Mouse (Mus musculus) MEL-GATA-1-ER (cell line): Measurements from ENCODE around the gene Lmcd1.

Experiments
- DNase-seq: peaks from one replicate; pipeline ENCODE4 v3.0.0-alpha.2; 2012; ENCODE audit warnings: low read depth; ENCODE audit errors: extremely low read depth

Lmcd1 gene

GRCm38 (mm10) chr6:112359341-112359740 lies 85.8 kb downstream of the Lmcd1 start:
- no peak for DNase-seq

- no peak for DNase-seq
Measured at GRCm38 (mm10) chr6:112360676-112361075, 87.1 kb downstream of the Lmcd1 start.

- DNase-seq = no peak
Measured at GRCm38 (mm10) chr6:112362349-112362958, 88.9 kb downstream of the Lmcd1 start.

- no peak for DNase-seq
Measured at GRCm38 (mm10) chr6:112364581-112364980, 91.0 kb downstream of the Lmcd1 start.

- DNase-seq = no peak
Measured at GRCm38 (mm10) chr6:112365294-112365693, 91.7 kb downstream of the Lmcd1 start.

- DNase-seq = no peak
Measured at GRCm38 (mm10) chr6:112373886-112374585, 100.5 kb downstream of the Lmcd1 start.

GRCm38 (mm10) chr6:112375661-112376392 lies 102.3 kb downstream of the Lmcd1 start:
- DNase-seq = no peak

- no peak for DNase-seq
Measured at GRCm38 (mm10) chr6:112379054-112379453, 105.5 kb downstream of the Lmcd1 start.
